Mouse (Mus musculus): ENCODE measurements around the gene Wdr77. TPM values are rescaled to one million over a fixed set of nuclear protein-coding genes. Genes with fewer than 3 reads are reported as not detected.

The Wdr77 gene
- total and polyA plus RNA-seq, 3 experiments, result 45.2 to 68.9 (median 60.0) TPM

DNA sequence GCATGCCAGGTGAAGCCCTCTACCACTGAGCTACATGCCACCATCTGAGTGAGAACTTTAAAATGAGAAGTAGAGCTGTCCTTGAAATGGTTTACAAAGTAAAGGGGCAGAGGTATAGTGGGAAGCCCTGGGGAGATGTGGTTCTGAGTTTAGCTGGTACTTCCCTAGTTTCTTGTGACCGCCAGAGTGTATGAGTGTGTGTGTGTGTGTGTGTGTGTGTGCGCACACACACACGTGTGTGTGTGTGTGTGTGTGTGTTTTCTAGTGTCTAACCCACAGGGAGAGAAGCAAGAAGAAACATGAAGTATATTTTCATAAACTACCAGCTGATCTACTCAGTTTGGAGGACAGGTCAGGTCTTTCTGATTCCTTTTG lies 31.0 kb upstream of the Wdr77 start:
- no peak overlapping the region for H3K4me3 ChIP-seq (ENCODE audit: low read depth, low read length)
- no peaks in the 10 kb centered on the region for H3K27me3 ChIP-seq (ENCODE audit: insufficient read depth, low read length)
- H3K9me3 ChIP-seq (replicated peaks), result no peaks in the 10 kb centered on the region
- peaks cover 73% of the 10 kb centered on the region for H3K4me1 ChIP-seq (ENCODE audit: insufficient read depth, low read depth, low read length)
- H3K36me3 ChIP-seq (replicated peaks), result peaks cover 48% of the 10 kb centered on the region
- no peak for DNase-seq (ENCODE audit: low spot score)
- ATAC-seq (ENCODE audit: extremely low read depth, insufficient number of reproducible peaks, low FRiP score, poor library complexity, severe bottlenecking), result no peak
- TF ChIP-seq POLR2AphosphoS5 (IDR thresholded peaks at IDR 0.05; ENCODE audit: insufficient replicate concordance, low read depth, low read length) (no peak), GATA2 (IDR thresholded peaks at IDR 0.05; ENCODE audit: borderline replicate concordance, low read depth, low read length) (no peak), GATA1 (IDR thresholded peaks at IDR 0.05; ENCODE audit: borderline replicate concordance, low read length) (no peak), TAL1 (conservative IDR thresholded peaks at IDR 0.05; ENCODE audit: low read depth, low read length) (no peak), CTCF (IDR thresholded peaks at IDR 0.05; ENCODE audit: low read depth, low read length) (no peak)

DNA sequence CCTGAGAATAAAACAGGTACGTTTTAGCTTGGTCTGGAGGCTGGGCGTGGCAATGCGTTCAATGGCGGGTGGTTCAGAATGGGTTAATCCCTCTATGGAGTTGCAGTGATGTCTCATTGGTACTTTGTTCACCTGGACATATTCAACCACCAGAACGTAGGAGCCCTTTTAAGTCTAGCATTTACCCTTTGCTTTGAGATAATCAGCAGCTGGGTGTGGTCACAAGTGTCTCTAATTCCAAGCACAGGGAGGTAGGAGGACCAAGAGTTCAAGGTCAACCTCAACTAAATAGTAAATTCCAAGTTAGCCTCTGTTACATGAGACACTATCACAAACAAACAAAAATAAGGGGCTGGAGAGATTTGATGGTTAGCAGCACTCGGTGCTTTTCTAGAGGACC lies 30.4 kb upstream of the Wdr77 start:
- ATAC-seq (ENCODE audit: extremely low read depth, insufficient number of reproducible peaks, low FRiP score, poor library complexity, severe bottlenecking) (no peak), DNase-seq (ENCODE audit: low spot score) (no peak)
- peaks cover 72% of the 10 kb centered on the region for H3K4me1 ChIP-seq (ENCODE audit: insufficient read depth, low read depth, low read length)
- TF ChIP-seq TAL1 (conservative IDR thresholded peaks at IDR 0.05; ENCODE audit: low read depth, low read length), result no peak
- TF ChIP-seq CTCF (IDR thresholded peaks at IDR 0.05; ENCODE audit: low read depth, low read length), result no peak
- no peak for TF ChIP-seq GATA2 (IDR thresholded peaks at IDR 0.05; ENCODE audit: borderline replicate concordance, low read depth, low read length)
- TF ChIP-seq GATA1 (IDR thresholded peaks at IDR 0.05; ENCODE audit: borderline replicate concordance, low read length), result no peak
- H3K9me3 ChIP-seq (replicated peaks), result no peaks in the 10 kb centered on the region
- H3K36me3 ChIP-seq (replicated peaks), result peaks cover 48% of the 10 kb centered on the region
- H3K27me3 ChIP-seq (ENCODE audit: insufficient read depth, low read length), result no peaks in the 10 kb centered on the region
- H3K4me3 ChIP-seq (ENCODE audit: low read depth, low read length), result no peak overlapping the region

DNA sequence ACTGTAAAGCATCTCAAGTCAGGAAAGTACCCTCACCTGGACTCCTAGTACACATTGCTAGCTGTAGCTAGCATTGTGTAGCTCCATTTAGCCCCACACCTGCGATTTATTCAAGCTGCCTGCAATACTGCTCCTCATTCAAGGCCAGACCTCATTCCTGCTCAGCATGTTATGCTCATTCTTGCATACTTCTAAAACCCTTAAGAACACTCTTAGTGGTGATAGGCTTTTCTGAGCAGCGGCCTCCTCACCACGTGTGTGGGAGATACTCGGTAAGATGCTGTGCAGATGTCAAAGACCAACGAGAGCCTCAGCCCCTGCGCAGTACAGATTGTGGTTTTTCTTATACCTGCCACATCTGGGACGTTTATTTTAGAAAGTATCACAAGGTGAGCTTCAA lies 29.3 kb upstream of the Wdr77 start:
- Histone ChIP-seq H3K36me3 (replicated peaks) (peaks cover 48% of the 10 kb centered on the region), H3K27me3 (ENCODE audit: insufficient read depth, low read length) (no peaks in the 10 kb centered on the region), H3K4me1 (ENCODE audit: insufficient read depth, low read depth, low read length) (peaks cover 63% of the 10 kb centered on the region), H3K4me3 (ENCODE audit: low read depth, low read length) (no peak overlapping the region), H3K9me3 (replicated peaks) (no peaks in the 10 kb centered on the region)
- ATAC-seq (ENCODE audit: extremely low read depth, insufficient number of reproducible peaks, low FRiP score, poor library complexity, severe bottlenecking) (no peak), DNase-seq (ENCODE audit: low spot score) (no peak)
- no peak for TF ChIP-seq GATA1 (IDR thresholded peaks at IDR 0.05; ENCODE audit: borderline replicate concordance, low read length)

DNA sequence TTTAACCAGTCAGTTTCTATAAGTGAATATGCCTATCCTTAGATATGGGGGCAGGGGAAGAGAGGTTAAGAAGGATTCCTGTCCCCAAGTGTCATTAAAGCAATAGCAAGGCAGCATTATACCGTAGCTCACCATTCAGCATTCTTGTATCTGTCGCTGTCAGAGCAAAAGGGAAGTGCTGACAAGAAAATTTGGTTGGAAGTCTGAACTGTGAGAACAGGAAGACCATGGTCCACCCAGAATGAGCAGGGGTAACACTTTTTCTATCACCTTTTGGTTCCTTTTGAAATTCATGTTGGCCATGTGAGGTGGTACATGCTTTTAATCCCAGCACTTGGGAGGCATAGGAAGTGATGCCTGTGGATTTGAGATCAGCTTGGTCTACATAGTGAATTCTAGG lies 28.1 kb upstream of the Wdr77 start:
- ATAC-seq (ENCODE audit: extremely low read depth, insufficient number of reproducible peaks, low FRiP score, poor library complexity, severe bottlenecking) (no peak), DNase-seq (ENCODE audit: low spot score) (no peak)
- H3K9me3 ChIP-seq (replicated peaks), result no peaks in the 10 kb centered on the region
- peaks cover 43% of the 10 kb centered on the region for H3K36me3 ChIP-seq (replicated peaks)
- TF ChIP-seq CTCF (IDR thresholded peaks at IDR 0.05; ENCODE audit: low read depth, low read length) (no peak), TAL1 (conservative IDR thresholded peaks at IDR 0.05; ENCODE audit: low read depth, low read length) (no peak)
- H3K4me1 ChIP-seq (ENCODE audit: insufficient read depth, low read depth, low read length), result peaks cover 53% of the 10 kb centered on the region
- no peak overlapping the region for H3K4me3 ChIP-seq (ENCODE audit: low read depth, low read length)
- H3K27me3 ChIP-seq (ENCODE audit: insufficient read depth, low read length), result no peaks in the 10 kb centered on the region

- peaks cover 40% of the 10 kb centered on the region for H3K36me3 ChIP-seq (replicated peaks)
- H3K27me3 ChIP-seq (ENCODE audit: insufficient read depth, low read length), result no peaks in the 10 kb centered on the region
- H3K9me3 ChIP-seq (replicated peaks), result no peaks in the 10 kb centered on the region
- peaks cover 43% of the 10 kb centered on the region for H3K4me1 ChIP-seq (ENCODE audit: insufficient read depth, low read depth, low read length)
- peak; percentile 87 for ATAC-seq (ENCODE audit: extremely low read depth, insufficient number of reproducible peaks, low FRiP score, poor library complexity, severe bottlenecking)
- DNase-seq (ENCODE audit: low spot score), result peak; percentile 56
- H3K4me3 ChIP-seq (ENCODE audit: low read depth, low read length), result peak within 1 kb of the TSS; percentile 62
- TF ChIP-seq POLR2AphosphoS5 (IDR thresholded peaks at IDR 0.05; ENCODE audit: insufficient replicate concordance, low read depth, low read length), result no peak
- 0 out of 2 replicates have a peak, but pooled peaks have one; percentile 25 for TF ChIP-seq TAL1 (conservative IDR thresholded peaks at IDR 0.05; ENCODE audit: low read depth, low read length)
These were observed 26.7 kb upstream of the Wdr77 start, which contains the start of gene I830077J02Rik for GRCm38 (mm10) chr3:105932240-105933071. Gene I830077J02Rik, minus strand, starts transcription at chr3:105932664.

DNA sequence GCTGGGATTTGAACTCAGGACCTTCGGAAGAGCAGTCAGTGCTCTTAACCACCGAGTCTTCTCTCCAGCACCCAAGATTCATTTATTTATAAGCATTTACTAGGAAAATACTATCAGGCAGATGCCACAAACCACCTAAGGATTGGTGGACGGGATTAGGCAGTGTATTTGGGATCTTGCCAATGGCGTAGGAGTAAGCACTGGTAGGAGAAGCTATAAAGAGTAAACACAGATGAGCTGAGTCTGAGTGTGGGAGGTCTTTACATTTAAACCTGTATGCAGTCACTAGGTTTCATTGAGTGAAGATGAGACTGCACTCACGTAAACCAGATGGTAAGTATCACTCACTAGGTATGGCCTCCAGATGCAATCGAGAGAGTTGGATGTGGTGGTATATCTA lies 25.2 kb upstream of the Wdr77 start:
- Histone ChIP-seq H3K9me3 (replicated peaks) (no peaks in the 10 kb centered on the region), H3K4me1 (ENCODE audit: insufficient read depth, low read depth, low read length) (peaks cover 28% of the 10 kb centered on the region), H3K4me3 (ENCODE audit: low read depth, low read length) (no peak overlapping the region), H3K27me3 (ENCODE audit: insufficient read depth, low read length) (no peaks in the 10 kb centered on the region), H3K36me3 (replicated peaks) (peaks cover 31% of the 10 kb centered on the region)
- ATAC-seq (ENCODE audit: extremely low read depth, insufficient number of reproducible peaks, low FRiP score, poor library complexity, severe bottlenecking) (no peak), DNase-seq (ENCODE audit: low spot score) (no peak)
- TF ChIP-seq TAL1 (conservative IDR thresholded peaks at IDR 0.05; ENCODE audit: low read depth, low read length) (no peak), POLR2AphosphoS5 (IDR thresholded peaks at IDR 0.05; ENCODE audit: insufficient replicate concordance, low read depth, low read length) (no peak), GATA2 (IDR thresholded peaks at IDR 0.05; ENCODE audit: borderline replicate concordance, low read depth, low read length) (no peak), GATA1 (IDR thresholded peaks at IDR 0.05; ENCODE audit: borderline replicate concordance, low read length) (no peak), CTCF (IDR thresholded peaks at IDR 0.05; ENCODE audit: low read depth, low read length) (no peak)

GRCm38 (mm10) chr3:105935033-105935432 lies 24.1 kb upstream of the Wdr77 start:
- DNase-seq (ENCODE audit: low spot score) (no peak), ATAC-seq (ENCODE audit: extremely low read depth, insufficient number of reproducible peaks, low FRiP score, poor library complexity, severe bottlenecking) (no peak)
- TF ChIP-seq POLR2AphosphoS5 (IDR thresholded peaks at IDR 0.05; ENCODE audit: insufficient replicate concordance, low read depth, low read length), result no peak
- TF ChIP-seq TAL1 (conservative IDR thresholded peaks at IDR 0.05; ENCODE audit: low read depth, low read length), result no peak
- no peak for TF ChIP-seq GATA2 (IDR thresholded peaks at IDR 0.05; ENCODE audit: borderline replicate concordance, low read depth, low read length)
- no peak for TF ChIP-seq GATA1 (IDR thresholded peaks at IDR 0.05; ENCODE audit: borderline replicate concordance, low read length)
- no peak for TF ChIP-seq CTCF (IDR thresholded peaks at IDR 0.05; ENCODE audit: low read depth, low read length)
- H3K36me3 ChIP-seq (replicated peaks), result peaks cover 28% of the 10 kb centered on the region
- no peaks in the 10 kb centered on the region for H3K27me3 ChIP-seq (ENCODE audit: insufficient read depth, low read length)
- no peak overlapping the region for H3K4me3 ChIP-seq (ENCODE audit: low read depth, low read length)
- peaks cover 20% of the 10 kb centered on the region for H3K4me1 ChIP-seq (ENCODE audit: insufficient read depth, low read depth, low read length)
- H3K9me3 ChIP-seq (replicated peaks), result no peaks in the 10 kb centered on the region
